Mouse (Mus musculus): ENCODE results near the gene Gm49358. TPM values are rescaled to one million over a fixed set of nuclear protein-coding genes. Genes with fewer than 3 reads are reported as not detected.

Gm49358 gene
- total RNA-seq (2014; fragmentation: Nextera tagmentation) (not detected in 2 replicates), total RNA-seq (2017) (1.6 TPM in 1 of 2 replicates, not detected in the other)

- ATAC-seq (replicated peaks; ENCODE audit: low FRiP score, low TSS enrichment, poor library complexity, severe bottlenecking): no peak
These were observed at the start of gene Gm49358 for GRCm38 (mm10) chr10:86763672-86764071. Gene Gm49358, plus strand, starts transcription at chr10:86763972.

GRCm38 (mm10) chr10:86727548-86727980 lies 36.2 kb upstream of the Gm49358 start:
- peak; percentile 73 for ATAC-seq (replicated peaks; ENCODE audit: low FRiP score, low TSS enrichment, poor library complexity, severe bottlenecking)

DNA sequence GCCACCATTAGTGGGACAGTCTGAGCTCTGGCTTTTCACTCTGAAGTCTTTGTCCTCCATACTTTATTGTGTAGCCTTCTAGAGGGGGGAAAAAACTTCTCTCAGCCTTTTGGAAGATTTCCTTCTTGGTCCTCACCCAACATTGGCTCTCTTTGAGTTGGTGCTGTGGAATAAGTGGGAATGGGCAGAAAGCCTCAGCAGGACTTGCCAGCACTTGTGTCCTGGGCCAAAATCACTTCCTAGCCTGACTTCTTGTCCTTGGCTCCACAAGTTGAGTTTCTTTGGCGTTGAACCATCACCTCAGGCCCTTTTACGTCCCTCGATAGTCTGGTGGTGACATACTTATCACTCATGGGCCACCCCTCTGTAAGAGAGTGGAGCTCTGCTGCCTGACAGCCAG lies 35.6 kb upstream of the Gm49358 start:
- ATAC-seq (replicated peaks; ENCODE audit: low FRiP score, low TSS enrichment, poor library complexity, severe bottlenecking): no peak

- ATAC-seq (replicated peaks; ENCODE audit: low FRiP score, low TSS enrichment, poor library complexity, severe bottlenecking): peak; percentile 69
These were observed 32.8 kb upstream of the Gm49358 start for GRCm38 (mm10) chr10:86730823-86731499.

DNA sequence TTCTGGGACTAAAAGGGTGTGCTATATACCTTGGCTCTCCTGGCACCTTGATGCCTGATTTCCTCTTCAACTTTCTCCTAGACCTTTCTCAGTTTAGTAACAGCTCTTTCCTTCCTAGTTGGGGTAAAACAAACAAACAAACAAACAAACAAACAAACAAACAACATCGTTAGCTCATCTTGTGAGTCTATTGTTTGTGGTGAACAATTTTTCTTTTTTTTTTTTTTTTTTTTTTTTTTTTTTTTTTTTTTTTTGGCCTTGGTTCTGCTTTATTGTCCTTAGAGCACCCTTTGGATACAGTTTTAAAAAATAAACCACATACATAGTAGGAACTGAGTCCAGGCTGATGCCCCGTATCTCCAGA lies 32.3 kb upstream of the Gm49358 start:
- no peak for ATAC-seq (replicated peaks; ENCODE audit: low FRiP score, low TSS enrichment, poor library complexity, severe bottlenecking)

GRCm38 (mm10) chr10:86735036-86735435 lies 28.7 kb upstream of the Gm49358 start:
- ATAC-seq (replicated peaks; ENCODE audit: low FRiP score, low TSS enrichment, poor library complexity, severe bottlenecking): no peak

DNA sequence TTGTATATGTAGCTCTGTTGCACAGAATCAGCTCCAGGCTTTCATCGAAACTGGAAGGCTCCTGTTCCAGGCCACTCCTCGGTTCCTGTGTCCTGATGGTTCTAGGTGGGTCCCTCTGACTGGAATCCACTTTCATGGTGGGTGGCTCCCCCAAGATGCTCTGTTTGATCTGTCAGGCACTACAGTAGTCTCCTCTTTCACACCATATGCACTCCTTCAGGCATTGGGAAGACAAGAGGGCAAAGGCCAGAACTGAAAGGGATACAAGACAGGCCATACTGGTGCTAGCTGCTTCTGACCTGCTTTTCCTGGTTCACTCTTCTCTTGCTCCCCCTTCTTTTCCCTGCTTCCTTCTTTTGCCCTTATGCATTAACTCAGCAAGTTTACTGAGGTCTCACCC lies 20.9 kb upstream of the Gm49358 start:
- ATAC-seq (replicated peaks; ENCODE audit: low FRiP score, low TSS enrichment, poor library complexity, severe bottlenecking): no peak

GRCm38 (mm10) chr10:86744306-86744705 lies 19.5 kb upstream of the Gm49358 start:
- no peak for ATAC-seq (replicated peaks; ENCODE audit: low FRiP score, low TSS enrichment, poor library complexity, severe bottlenecking)

GRCm38 (mm10) chr10:86755816-86756502 lies 7.8 kb upstream of the Gm49358 start:
- no peak for ATAC-seq (replicated peaks; ENCODE audit: low FRiP score, low TSS enrichment, poor library complexity, severe bottlenecking)

DNA sequence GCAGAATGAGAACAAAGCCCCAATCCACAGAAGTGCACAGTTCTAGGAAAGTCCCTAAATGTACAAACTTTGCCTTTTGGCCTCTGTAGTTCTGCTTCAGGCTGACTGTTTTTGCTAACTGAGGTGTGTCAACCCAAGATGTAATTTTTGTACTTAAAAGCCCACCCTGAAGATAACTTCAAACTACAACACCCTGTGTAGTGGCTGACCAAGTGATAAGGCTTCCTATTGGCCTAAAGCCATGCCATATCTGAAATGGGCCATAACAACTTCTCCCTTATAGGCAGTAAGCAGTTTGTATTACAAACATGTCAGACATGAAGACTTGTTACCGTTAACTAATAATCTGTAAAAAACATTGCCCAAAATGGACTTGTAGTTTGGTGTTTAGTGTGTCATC lies 6.0 kb upstream of the Gm49358 start:
- peak; percentile 60 for ATAC-seq (replicated peaks; ENCODE audit: low FRiP score, low TSS enrichment, poor library complexity, severe bottlenecking)

- ATAC-seq (replicated peaks; ENCODE audit: low FRiP score, low TSS enrichment, poor library complexity, severe bottlenecking): no peak
These were observed 5.6 kb upstream of the Gm49358 start for GRCm38 (mm10) chr10:86758211-86758610.

DNA sequence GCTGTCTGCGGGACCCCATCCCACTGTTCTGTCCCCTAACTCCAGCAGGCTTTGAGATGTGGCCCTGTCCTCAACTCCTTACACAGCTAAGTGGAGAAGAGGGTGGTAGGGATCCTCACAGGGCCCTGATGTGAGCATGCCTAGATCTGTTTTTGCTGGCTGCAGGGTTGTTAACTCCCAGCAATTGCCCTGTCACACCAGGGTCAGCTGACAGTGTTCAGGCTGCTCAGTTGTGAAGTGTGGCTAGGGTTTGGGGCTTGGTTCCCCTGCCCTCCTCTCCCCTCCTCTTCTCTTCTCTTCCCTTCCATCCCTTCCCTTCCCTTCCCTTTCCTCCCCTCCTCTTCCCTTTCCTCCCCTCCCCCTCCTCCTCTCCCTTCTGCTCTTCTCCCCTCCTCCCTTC lies 2.5 kb upstream of the Gm49358 start:
- no peak for ATAC-seq (replicated peaks; ENCODE audit: low FRiP score, low TSS enrichment, poor library complexity, severe bottlenecking)

- no peak for ATAC-seq (replicated peaks; ENCODE audit: low FRiP score, low TSS enrichment, poor library complexity, severe bottlenecking)
These were observed 1.9 kb upstream of the Gm49358 start for GRCm38 (mm10) chr10:86761722-86762383.

DNA sequence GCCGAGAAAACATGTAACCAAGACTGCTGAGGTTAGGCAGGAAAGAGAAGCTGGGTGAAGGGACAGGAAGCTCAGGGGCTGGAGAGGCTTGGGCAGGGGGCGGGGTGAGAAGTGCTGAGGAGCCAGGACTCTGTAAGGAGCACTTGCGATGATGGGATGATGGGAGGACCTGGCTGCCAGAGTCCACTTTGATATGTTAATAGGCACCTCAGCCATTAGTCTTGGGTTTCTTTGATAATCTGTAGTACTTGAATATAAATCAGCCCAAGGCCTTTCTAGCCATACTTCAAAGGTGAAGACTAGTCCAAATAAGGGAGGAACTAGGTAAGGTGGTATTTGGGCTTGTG lies 1.4 kb upstream of the Gm49358 start:
- no peak for ATAC-seq (replicated peaks; ENCODE audit: low FRiP score, low TSS enrichment, poor library complexity, severe bottlenecking)

- no peak for ATAC-seq (replicated peaks; ENCODE audit: low FRiP score, low TSS enrichment, poor library complexity, severe bottlenecking)
These were observed 1.7 kb downstream of the Gm49358 start for GRCm38 (mm10) chr10:86765344-86765966.

DNA sequence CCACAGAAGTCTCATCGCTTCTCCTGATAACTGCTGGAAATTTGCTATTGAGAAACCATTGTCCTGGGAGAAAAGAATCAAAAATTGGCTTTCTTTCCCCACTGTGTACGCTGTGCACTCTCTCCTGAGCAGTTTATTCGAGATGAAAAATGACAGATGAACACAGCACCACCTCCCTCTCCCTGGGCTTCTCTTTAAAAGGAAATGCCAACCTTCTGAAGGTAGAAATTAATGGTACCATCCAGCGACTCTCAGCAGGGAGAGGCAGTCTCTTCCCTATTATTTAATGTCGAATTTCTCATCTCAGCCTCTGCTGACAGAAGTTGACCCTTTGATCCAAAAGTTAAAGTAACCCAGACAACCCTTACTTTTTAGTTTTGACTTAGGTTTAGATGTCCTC lies 5.4 kb downstream of the Gm49358 start:
- no peak for ATAC-seq (replicated peaks; ENCODE audit: low FRiP score, low TSS enrichment, poor library complexity, severe bottlenecking)

DNA sequence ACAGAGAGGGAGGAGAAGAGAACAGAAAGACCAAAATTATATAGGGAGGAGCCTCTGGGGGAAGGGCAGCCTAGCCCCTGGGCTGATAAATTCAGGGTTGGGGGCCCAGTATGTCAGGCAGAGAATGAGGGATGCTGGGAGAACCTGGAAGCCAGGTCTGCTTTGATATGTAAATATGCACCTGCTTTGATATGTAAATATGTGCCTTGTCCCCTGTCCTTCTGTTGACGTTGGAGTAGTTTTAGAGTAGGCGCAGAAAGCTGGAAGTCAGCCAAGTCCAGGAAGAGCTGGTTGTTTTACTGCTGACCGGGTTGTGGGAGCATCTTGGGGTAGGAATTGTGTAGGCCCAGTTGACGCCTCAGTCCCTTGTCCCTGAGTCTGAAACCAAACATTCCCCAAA lies 6.0 kb downstream of the Gm49358 start:
- ATAC-seq (replicated peaks; ENCODE audit: low FRiP score, low TSS enrichment, poor library complexity, severe bottlenecking): no peak

DNA sequence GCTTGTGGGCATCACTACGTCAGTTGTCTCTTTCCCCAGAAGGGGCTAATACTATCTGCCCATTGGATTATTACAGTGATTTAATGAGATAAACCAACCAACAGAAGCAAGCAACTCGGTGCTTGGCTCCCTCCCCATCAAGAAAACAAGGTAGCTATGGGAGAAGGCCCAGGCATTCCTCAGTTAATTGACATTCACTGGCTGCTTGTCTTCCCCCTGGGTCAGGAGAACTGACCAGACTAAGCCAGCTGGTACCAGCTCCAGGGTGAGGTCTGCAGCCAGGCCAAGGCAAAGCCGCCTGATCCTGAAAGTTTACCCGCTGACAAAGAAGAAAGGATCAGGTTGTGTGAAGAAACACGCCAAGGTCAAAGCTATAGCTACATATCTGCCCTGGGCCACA lies 7.9 kb downstream of the Gm49358 start:
- ATAC-seq (replicated peaks; ENCODE audit: low FRiP score, low TSS enrichment, poor library complexity, severe bottlenecking): no peak

DNA sequence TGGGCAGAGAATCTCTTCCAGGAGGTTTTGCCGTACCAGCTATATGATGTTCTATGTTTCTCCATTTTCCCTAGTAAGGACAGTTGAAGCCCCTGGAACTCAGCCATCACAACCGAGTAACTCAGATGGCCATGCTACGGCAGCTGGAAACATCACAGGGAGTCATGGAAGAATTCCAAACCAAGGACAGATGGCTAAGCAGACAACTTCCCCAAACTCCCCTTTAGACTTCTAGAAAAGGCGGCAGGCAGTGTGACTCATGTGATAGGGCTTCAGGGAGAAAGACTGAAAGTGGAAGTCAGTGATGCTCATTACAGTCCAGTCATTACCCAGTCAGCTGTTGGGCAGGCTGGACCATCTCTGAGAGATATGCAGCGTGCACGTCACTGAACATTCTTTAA lies 8.5 kb downstream of the Gm49358 start:
- peak; percentile 50 for ATAC-seq (replicated peaks; ENCODE audit: low FRiP score, low TSS enrichment, poor library complexity, severe bottlenecking)

- no peak for ATAC-seq (replicated peaks; ENCODE audit: low FRiP score, low TSS enrichment, poor library complexity, severe bottlenecking)
These were observed 9.6 kb downstream of the Gm49358 start for GRCm38 (mm10) chr10:86773360-86773759.

Data from megakaryocyte-erythroid progenitor cell, adult 5-6 weeks (primary cell).